Comparison of ENCODE assay signal across 7 mouse cellular contexts in genomic region chr2:26910994-26911765, GRCm38 (mm10). TPM values are rescaled to one million over a fixed set of nuclear protein-coding genes. Genes with fewer than 3 reads are reported as not detected.
DNase-seq lines count a peak whose midpoint lies in the region; ATAC-seq and TF ChIP-seq lines count a peak whose summit lies in the region.

No protein-coding gene starts in this region.

- H3K27me3 ChIP-seq in forebrain, embryonic 12.5 days: no peaks in the 10 kb centered on the region
- no peaks in the 10 kb centered on the region for H3K27me3 ChIP-seq in intestine, embryonic 16.5 days (replicated peaks; ENCODE audit: control insufficient read depth, insufficient read depth, low read length)

- H3K27ac ChIP-seq in bone marrow macrophage, adult 2 months (ENCODE audit: insufficient read depth, low read depth, low read length): peak overlapping the region; percentile 80
- peak overlapping the region; percentile 96 for H3K27ac ChIP-seq in forebrain, embryonic 12.5 days
- peak overlapping the region; percentile 84 for H3K27ac ChIP-seq in intestine, embryonic 16.5 days (ENCODE audit: low read length)

- TF ChIP-seq CTCF in bone marrow macrophage, adult 2 months (IDR thresholded peaks at IDR 0.05; ENCODE audit: low read depth, low read length): no peak

- H3K9me3 ChIP-seq in forebrain, embryonic 12.5 days: no peaks in the 10 kb centered on the region
- H3K9me3 ChIP-seq in intestine, embryonic 16.5 days (ENCODE audit: control insufficient read depth, low read length): no peaks in the 10 kb centered on the region

- peak overlapping the region; percentile 100 for H3K4me2 ChIP-seq in forebrain, embryonic 12.5 days
- H3K4me2 ChIP-seq in intestine, embryonic 16.5 days (ENCODE audit: low read depth, low read length): peak overlapping the region; percentile 77

- WGBS in forebrain, embryonic 12.5 days: under 1% methylated on average over 37 of the region's 37 CpGs
- 2% methylated on average over 36 of the region's 37 CpGs for WGBS in intestine, embryonic 16.5 days

- peak; percentile 50 for ATAC-seq in forebrain, embryonic 12.5 days (ENCODE audit: low FRiP score)
- ATAC-seq in intestine, embryonic 16.5 days: peak; percentile 36

- H3K4me3 ChIP-seq in bone marrow macrophage, adult 2 months (ENCODE audit: insufficient read depth, low read length): peak overlapping the region; percentile 83
- peak overlapping the region; percentile 88 for H3K4me3 ChIP-seq in forebrain, embryonic 12.5 days (replicated peaks)
- H3K4me3 ChIP-seq in intestine, embryonic 16.5 days (ENCODE audit: low read length): peak overlapping the region; percentile 91

- H3K9ac ChIP-seq in forebrain, embryonic 12.5 days: peak overlapping the region; percentile 98
- peak overlapping the region; percentile 80 for H3K9ac ChIP-seq in intestine, embryonic 16.5 days (ENCODE audit: low read depth, low read length)

- peaks cover 59% of the 10 kb centered on the region for H3K36me3 ChIP-seq in forebrain, embryonic 12.5 days (replicated peaks)
- H3K36me3 ChIP-seq in intestine, embryonic 16.5 days (ENCODE audit: control insufficient read depth, insufficient read depth, low read length): peaks cover 30% of the 10 kb centered on the region

- DNase-seq in ovary, postnatal 36 days (ENCODE audit: low spot score): peak; percentile 63
- DNase-seq in ovary, postnatal 10 days (ENCODE audit: low spot score): no peak
- peak; percentile 78 for DNase-seq in lung, postnatal 10 days
- peak; percentile 40 to 43 for DNase-seq in right cerebral cortex, postnatal 36 days (ENCODE audit: low spot score in 2 of 2)

- peaks cover 17% of the 10 kb centered on the region for H3K4me1 ChIP-seq in bone marrow macrophage, adult 2 months (ENCODE audit: control insufficient read depth, insufficient read depth, low read length)
- peaks cover 51% of the 10 kb centered on the region for H3K4me1 ChIP-seq in forebrain, embryonic 12.5 days
- H3K4me1 ChIP-seq in intestine, embryonic 16.5 days (ENCODE audit: control insufficient read depth, insufficient read depth, low read length): peaks cover 33% of the 10 kb centered on the region

- no peak for TF ChIP-seq POLR2A in bone marrow macrophage, adult 2 months (IDR thresholded peaks at IDR 0.05; ENCODE audit: borderline replicate concordance, low read depth, low read length)

RNA-seq across cellular contexts. Expression of gene Rpl7a, which starts 0.6 kb away (rescaled TPM):
- polyA plus RNA-seq in bone marrow macrophage, adult 2 months (2012; ENCODE audit: insufficient read depth, insufficient read length, missing spikeins): 400 and 420 TPM in 2 replicates
- 560 and 566 TPM in 2 replicates for polyA plus RNA-seq in forebrain, embryonic 12.5 days (2016; fragmentation: Nextera tagmentation; extraction: Ambion mirVana)
- 575 and 620 TPM in 2 replicates for polyA plus RNA-seq in intestine, embryonic 16.5 days (2015; fragmentation: Nextera tagmentation; extraction: Ambion mirVana)

RNA-seq across cellular contexts. Expression of gene Med22, which starts 0.7 kb away (rescaled TPM):
- polyA plus RNA-seq in bone marrow macrophage, adult 2 months (2012; ENCODE audit: insufficient read depth, insufficient read length, missing spikeins): 46.0 and 53.0 TPM in 2 replicates
- polyA plus RNA-seq in forebrain, embryonic 12.5 days (2016; fragmentation: Nextera tagmentation; extraction: Ambion mirVana): 139 and 144 TPM in 2 replicates
- polyA plus RNA-seq in intestine, embryonic 16.5 days (2015; fragmentation: Nextera tagmentation; extraction: Ambion mirVana): 36.1 and 39.4 TPM in 2 replicates

RNA-seq across cellular contexts. Expression of gene Surf2, which starts 5.0 kb away (rescaled TPM):
- polyA plus RNA-seq in bone marrow macrophage, adult 2 months (2012; ENCODE audit: insufficient read depth, insufficient read length, missing spikeins): 38.4 and 46.6 TPM in 2 replicates
- polyA plus RNA-seq in forebrain, embryonic 12.5 days (2016; fragmentation: Nextera tagmentation; extraction: Ambion mirVana): 49.6 and 50.9 TPM in 2 replicates
- 41.9 and 45.9 TPM in 2 replicates for polyA plus RNA-seq in intestine, embryonic 16.5 days (2015; fragmentation: Nextera tagmentation; extraction: Ambion mirVana)

RNA-seq across cellular contexts. Expression of gene Surf1, which starts 5.2 kb away (rescaled TPM):
- polyA plus RNA-seq in bone marrow macrophage, adult 2 months (2012; ENCODE audit: insufficient read depth, insufficient read length, missing spikeins): 91.1 and 97.9 TPM in 2 replicates
- polyA plus RNA-seq in forebrain, embryonic 12.5 days (2016; fragmentation: Nextera tagmentation; extraction: Ambion mirVana): 51.2 and 54.4 TPM in 2 replicates
- 76.1 and 83.5 TPM in 2 replicates for polyA plus RNA-seq in intestine, embryonic 16.5 days (2015; fragmentation: Nextera tagmentation; extraction: Ambion mirVana)

RNA-seq across cellular contexts. Expression of gene Surf6, which starts 8.5 kb away (rescaled TPM):
- polyA plus RNA-seq in bone marrow macrophage, adult 2 months (2012; ENCODE audit: insufficient read depth, insufficient read length, missing spikeins): 30.9 and 32.0 TPM in 2 replicates
- polyA plus RNA-seq in forebrain, embryonic 12.5 days (2016; fragmentation: Nextera tagmentation; extraction: Ambion mirVana): 28.8 and 29.5 TPM in 2 replicates
- polyA plus RNA-seq in intestine, embryonic 16.5 days (2015; fragmentation: Nextera tagmentation; extraction: Ambion mirVana): 21.0 and 23.3 TPM in 2 replicates
